Mouse (Mus musculus) cerebellum, adult 2 months (tissue): ENCODE results near the gene Vps51.

Experiments used
- CTCF ChIP-seq: fragments of 200-500 bp; IDR thresholded peaks from 2 replicates; pipeline ENCODE4 v1.5.1; 2011; ENCODE audit warnings: low read depth, mild to moderate bottlenecking, control low read depth, low read length, moderate library complexity, borderline replicate concordance; ENCODE audit not compliant: insufficient read depth
- POLR2A ChIP-seq: fragments of 200-500 bp; IDR thresholded peaks from 2 replicates; pipeline ENCODE4 v1.6.1; 2011; ENCODE audit warnings: low read length, control low read depth, borderline replicate concordance; ENCODE audit not compliant: insufficient read depth

DNA sequence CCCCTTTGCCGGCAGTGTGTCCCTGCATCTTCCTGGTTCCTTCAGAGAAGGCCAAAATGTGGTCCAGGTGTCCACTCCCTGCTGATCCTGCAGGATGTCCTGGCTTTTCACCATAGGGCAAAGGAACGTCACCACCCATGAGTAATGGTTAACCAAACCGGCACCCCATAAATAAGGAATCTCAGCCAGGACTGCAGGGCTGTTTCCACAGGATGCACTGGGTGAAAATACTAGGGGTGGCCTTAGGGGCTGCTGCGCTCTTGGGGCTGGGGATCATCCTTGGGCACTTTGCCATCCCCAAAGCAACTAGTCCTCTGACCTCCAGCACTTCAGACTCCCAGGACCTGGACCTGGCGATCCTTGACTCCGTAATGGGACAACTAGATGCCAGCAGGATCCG lies 28.6 kb upstream of the Vps51 start, which contains the start of gene Naaladl1:
- no peak for TF ChIP-seq CTCF
- TF ChIP-seq POLR2A = no peak
